ENCODE assay signal across 22 mouse cellular contexts in genomic region chr8:26612153-26612552, GRCm38 (mm10).
"Had no signal": no experiment of that assay in that cellular context is flagged by ENCODE, and none has a peak within 500 bp of the region (broad histone marks: within the 10 kb centered on the region; RNA-seq: fewer than 3 reads in every experiment).

No protein-coding gene starts in this region.

- H3K4me3 ChIP-seq: kidney, embryonic 15.5 days; limb, embryonic 10.5 days; limb, embryonic 13.5 days; liver, embryonic 12.5 days; liver, embryonic 15.5 days; lung, embryonic 15.5 days; midbrain, embryonic 13.5 days; myocyte; neural tube, embryonic 13.5 days; stomach, embryonic 15.5 days had no signal

- DNase-seq: kidney, adult 2 months; kidney, postnatal 10 days; kidney, postnatal 4 days; liver; lung, adult 18-20 months; lung, postnatal 10 days; lung, postnatal 36 days; retina, postnatal 1 day; right cerebral cortex, postnatal 25 days; thymus, postnatal 36 days had no signal

- ATAC-seq: intestine, postnatal 0 days; liver, embryonic 12.5 days; midbrain, embryonic 13.5 days; midbrain, embryonic 16.5 days had no signal

- H3K36me3 ChIP-seq: kidney, embryonic 15.5 days; limb, embryonic 10.5 days; limb, embryonic 13.5 days; liver, embryonic 12.5 days; liver, embryonic 15.5 days; lung, embryonic 15.5 days; midbrain, embryonic 13.5 days; neural tube, embryonic 13.5 days; stomach, embryonic 15.5 days had no signal

- H3K4me1 ChIP-seq: kidney, embryonic 15.5 days; limb, embryonic 10.5 days; limb, embryonic 13.5 days; liver, embryonic 12.5 days; liver, embryonic 15.5 days; lung, embryonic 15.5 days; midbrain, embryonic 13.5 days; neural tube, embryonic 13.5 days; stomach, embryonic 15.5 days had no signal

- H3K27me3 ChIP-seq: kidney, embryonic 15.5 days; liver, embryonic 12.5 days; liver, embryonic 15.5 days; lung, embryonic 15.5 days; midbrain, embryonic 13.5 days; neural tube, embryonic 13.5 days; stomach, embryonic 15.5 days had no signal

- H3K4me2 ChIP-seq: kidney, embryonic 15.5 days; limb, embryonic 13.5 days; liver, embryonic 12.5 days; liver, embryonic 15.5 days; lung, embryonic 15.5 days; midbrain, embryonic 13.5 days; neural tube, embryonic 13.5 days; stomach, embryonic 15.5 days had no signal

- H3K27ac ChIP-seq: kidney, embryonic 15.5 days; limb, embryonic 10.5 days; limb, embryonic 13.5 days; liver, embryonic 12.5 days; liver, embryonic 15.5 days; lung, embryonic 15.5 days; midbrain, embryonic 13.5 days; neural tube, embryonic 13.5 days; stomach, embryonic 15.5 days had no signal

- H3K9ac ChIP-seq: kidney, embryonic 15.5 days; limb, embryonic 13.5 days; liver, embryonic 12.5 days; liver, embryonic 15.5 days; lung, embryonic 15.5 days; midbrain, embryonic 13.5 days; neural tube, embryonic 13.5 days; stomach, embryonic 15.5 days had no signal

- H3K9me3 ChIP-seq: liver, embryonic 15.5 days; lung, embryonic 15.5 days; stomach, embryonic 15.5 days had no signal
